ENCODE assay signal across 28 mouse cellular contexts in genomic region chr8:104365695-104366094, GRCm38 (mm10). TPM values are rescaled to one million over a fixed set of nuclear protein-coding genes. Genes with fewer than 3 reads are reported as not detected.
DNase-seq lines count a peak whose midpoint lies in the region; ATAC-seq and TF ChIP-seq lines count a peak whose summit lies in the region.
"Had no signal": no experiment of that assay in that cellular context is flagged by ENCODE, and none has a peak within 500 bp of the region (broad histone marks: within the 10 kb centered on the region; RNA-seq: fewer than 3 reads in every experiment).

No protein-coding gene starts in this region.

- no peak overlapping the region for H3K9ac ChIP-seq in kidney, embryonic 14.5 days (ENCODE audit: low read depth, low read length)
- H3K9ac ChIP-seq in midbrain, embryonic 15.5 days = no peak overlapping the region
- no peak overlapping the region for H3K9ac ChIP-seq in midbrain, embryonic 13.5 days (replicated peaks)
- H3K9ac ChIP-seq: embryonic facial prominence, embryonic 12.5 days; forebrain, postnatal 0 days; heart, embryonic 13.5 days; neural tube, embryonic 12.5 days had no signal

- H3K27me3 ChIP-seq in kidney, adult 2 months (replicated peaks; ENCODE audit: control insufficient read depth, insufficient read depth, low read length) = no peaks in the 10 kb centered on the region
- H3K27me3 ChIP-seq in kidney, embryonic 14.5 days (ENCODE audit: control insufficient read depth, insufficient read depth, low read length) = no peaks in the 10 kb centered on the region
- H3K27me3 ChIP-seq in midbrain, embryonic 15.5 days (replicated peaks) = no peaks in the 10 kb centered on the region
- no peaks in the 10 kb centered on the region for H3K27me3 ChIP-seq in midbrain, embryonic 13.5 days
- H3K27me3 ChIP-seq: embryonic facial prominence, embryonic 12.5 days; heart, embryonic 13.5 days; neural tube, embryonic 12.5 days had no signal

- peaks cover 22% of the 10 kb centered on the region; the same call in 1 of the 2 replicates for H3K4me1 ChIP-seq in kidney, adult 2 months (ENCODE audit: control insufficient read depth, insufficient read depth, low read length)
- peaks cover 29% of the 10 kb centered on the region for H3K4me1 ChIP-seq in kidney, embryonic 14.5 days (ENCODE audit: control insufficient read depth, insufficient read depth, low read length)
- H3K4me1 ChIP-seq in midbrain, embryonic 15.5 days = peaks cover 16% of the 10 kb centered on the region
- peaks cover 19% of the 10 kb centered on the region for H3K4me1 ChIP-seq in midbrain, embryonic 13.5 days (replicated peaks)

- no peak overlapping the region for H3K4me2 ChIP-seq in kidney, embryonic 14.5 days (replicated peaks; ENCODE audit: low read depth, low read length)
- no peak overlapping the region for H3K4me2 ChIP-seq in midbrain, embryonic 15.5 days
- H3K4me2 ChIP-seq in midbrain, embryonic 13.5 days (replicated peaks) = no peak overlapping the region
- H3K4me2 ChIP-seq: embryonic facial prominence, embryonic 12.5 days; heart, embryonic 13.5 days; neural tube, embryonic 12.5 days had no signal

- H3K9me3 ChIP-seq in kidney, embryonic 14.5 days (ENCODE audit: control insufficient read depth, low read length) = no peaks in the 10 kb centered on the region
- H3K9me3 ChIP-seq in midbrain, embryonic 15.5 days = no peaks in the 10 kb centered on the region
- no peaks in the 10 kb centered on the region for H3K9me3 ChIP-seq in midbrain, embryonic 13.5 days
- H3K9me3 ChIP-seq: embryonic facial prominence, embryonic 12.5 days; heart, embryonic 13.5 days; limb, embryonic 10.5 days; megakaryocyte, embryonic 14.5 days; neural tube, embryonic 12.5 days had no signal

- ATAC-seq in kidney, embryonic 14.5 days (ENCODE audit: low FRiP score, low TSS enrichment) = no peak
- peak; percentile 13; the same call in 1 of the 2 replicates for ATAC-seq in midbrain, embryonic 15.5 days (replicated peaks)
- ATAC-seq in midbrain, embryonic 13.5 days = no peak
- ATAC-seq: forebrain, postnatal 0 days had no signal

- H3K27ac ChIP-seq in kidney, adult 2 months (ENCODE audit: insufficient read depth, low read depth, low read length) = no peak overlapping the region
- no peak overlapping the region for H3K27ac ChIP-seq in kidney, embryonic 14.5 days (ENCODE audit: low read depth, low read length)
- H3K27ac ChIP-seq in midbrain, embryonic 15.5 days = no peak overlapping the region
- H3K27ac ChIP-seq in midbrain, embryonic 13.5 days = no peak overlapping the region
- H3K27ac ChIP-seq: embryonic facial prominence, embryonic 12.5 days; heart, adult 2 months; heart, embryonic 13.5 days; limb, embryonic 10.5 days; neural tube, embryonic 12.5 days had no signal

- no peak overlapping the region for H3K4me3 ChIP-seq in kidney, adult 2 months (ENCODE audit: insufficient read depth, low read depth, low read length)
- H3K4me3 ChIP-seq in kidney, embryonic 14.5 days (ENCODE audit: low read length) = no peak overlapping the region
- H3K4me3 ChIP-seq in midbrain, embryonic 15.5 days = no peak overlapping the region
- H3K4me3 ChIP-seq in midbrain, embryonic 13.5 days (replicated peaks) = no peak overlapping the region
- H3K4me3 ChIP-seq: embryonic facial prominence, embryonic 12.5 days; heart, adult 2 months; heart, embryonic 13.5 days; limb, embryonic 10.5 days; megakaryocyte, embryonic 14.5 days; neural tube, embryonic 12.5 days had no signal

- no peak for TF ChIP-seq CTCF in kidney, adult 2 months (conservative IDR thresholded peaks at IDR 0.05; ENCODE audit: insufficient read depth, insufficient read length, low read depth, low read length)

- DNase-seq in kidney, adult 2 months = peak; percentile 66
- DNase-seq in kidney, postnatal 36 days = peak; percentile 45 to 46
- no peak for DNase-seq in lung, postnatal 25 days (ENCODE audit: low spot score)
- no peak for DNase-seq in left cerebral cortex, adult 11 months (ENCODE audit: low spot score)
- DNase-seq: adrenal gland, postnatal 36 days; cerebellum, adult 11-12 months; cerebellum, postnatal 10 days; forebrain, postnatal 0 days; gastrocnemius, postnatal 36 days; heart, adult 2 months; heart, postnatal 14 days; lung, adult 2 months; lung, postnatal 14 days; midbrain, embryonic 14.5 days; right cerebral cortex, postnatal 14 days; thymus, postnatal 14 days had no signal

- TF ChIP-seq POLR2A in kidney, adult 2 months (IDR thresholded peaks at IDR 0.05; ENCODE audit: low read depth, low read length) = no peak

- no peaks in the 10 kb centered on the region for H3K36me3 ChIP-seq in kidney, adult 2 months (ENCODE audit: control insufficient read depth, insufficient read depth, low read length)
- no peaks in the 10 kb centered on the region for H3K36me3 ChIP-seq in kidney, embryonic 14.5 days (ENCODE audit: control insufficient read depth, insufficient read depth, low read length)
- no peaks in the 10 kb centered on the region for H3K36me3 ChIP-seq in midbrain, embryonic 15.5 days (replicated peaks)
- H3K36me3 ChIP-seq in midbrain, embryonic 13.5 days = no peaks in the 10 kb centered on the region
- H3K36me3 ChIP-seq: heart, embryonic 13.5 days; limb, embryonic 10.5 days; neural tube, embryonic 12.5 days had no signal

- WGBS in kidney, adult 2 months = 35% methylated on average over 9 of the region's 9 CpGs
- 85% methylated on average over 9 of the region's 9 CpGs for WGBS in kidney, embryonic 14.5 days
- 90% methylated on average over 9 of the region's 9 CpGs for WGBS in midbrain, embryonic 15.5 days
- 90% methylated on average over 9 of the region's 9 CpGs for WGBS in midbrain, embryonic 13.5 days

RNA-seq across cellular contexts. Expression of gene Cmtm3, which starts 26.5 kb away (rescaled TPM):
- polyA plus RNA-seq in kidney, adult 2 months (2012; rRNA removed) = 53.3 and 60.4 TPM in 2 replicates
- 167 and 169 TPM in 2 replicates for polyA plus RNA-seq in kidney, embryonic 14.5 days (2014; fragmentation: Nextera tagmentation; extraction: Ambion mirVana)
- 33.2 and 37.2 TPM in 2 replicates for polyA plus RNA-seq in midbrain, embryonic 15.5 days (2015; fragmentation: Nextera tagmentation; extraction: Ambion mirVana)
- 31.4 and 34.9 TPM in 2 replicates for polyA plus RNA-seq in midbrain, embryonic 13.5 days (2015; fragmentation: Nextera tagmentation; extraction: Ambion mirVana)

RNA-seq across cellular contexts. Expression of gene Cmtm4, which starts 29.9 kb away (rescaled TPM):
- 31.4 and 32.4 TPM in 2 replicates for polyA plus RNA-seq in kidney, adult 2 months (2012; rRNA removed)
- 5.6 and 6.4 TPM in 2 replicates for polyA plus RNA-seq in kidney, embryonic 14.5 days (2014; fragmentation: Nextera tagmentation; extraction: Ambion mirVana)
- polyA plus RNA-seq in midbrain, embryonic 15.5 days (2015; fragmentation: Nextera tagmentation; extraction: Ambion mirVana) = 2.4 and 2.6 TPM in 2 replicates
- 1.8 TPM in 2 replicates for polyA plus RNA-seq in midbrain, embryonic 13.5 days (2015; fragmentation: Nextera tagmentation; extraction: Ambion mirVana)

RNA-seq across cellular contexts. Expression of gene Cmtm2b, which starts 43.7 kb away (rescaled TPM):
- polyA plus RNA-seq in kidney, adult 2 months (2012; rRNA removed) = 0.18 TPM in 1 of 2 replicates, not detected in the other
- not detected in 2 replicates for polyA plus RNA-seq in kidney, embryonic 14.5 days (2014; fragmentation: Nextera tagmentation; extraction: Ambion mirVana)
- polyA plus RNA-seq in midbrain, embryonic 15.5 days (2015; fragmentation: Nextera tagmentation; extraction: Ambion mirVana) = not detected in 2 replicates
- not detected in 2 replicates for polyA plus RNA-seq in midbrain, embryonic 13.5 days (2015; fragmentation: Nextera tagmentation; extraction: Ambion mirVana)
- polyA plus RNA-seq: embryonic facial prominence, embryonic 12.5 days; forebrain, embryonic 11.5 days; forebrain, postnatal 0 days; heart, embryonic 13.5 days; hindbrain, embryonic 11.5 days; large intestine, adult 2 months; limb, embryonic 10.5 days; liver, adult 2 months; lung, adult 2 months; midbrain, embryonic 14.5 days; neural tube, embryonic 12.5 days had no signal

RNA-seq across cellular contexts. Expression of gene Gm11020, which starts 44.3 kb away (rescaled TPM):
- not detected in 2 replicates for polyA plus RNA-seq in kidney, adult 2 months (2012; rRNA removed)
- polyA plus RNA-seq in kidney, embryonic 14.5 days (2014; fragmentation: Nextera tagmentation; extraction: Ambion mirVana) = not detected in 2 replicates
- not detected in 2 replicates for polyA plus RNA-seq in midbrain, embryonic 15.5 days (2015; fragmentation: Nextera tagmentation; extraction: Ambion mirVana)
- polyA plus RNA-seq in midbrain, embryonic 13.5 days (2015; fragmentation: Nextera tagmentation; extraction: Ambion mirVana) = not detected in 2 replicates
- polyA plus RNA-seq: embryonic facial prominence, embryonic 12.5 days; forebrain, embryonic 11.5 days; forebrain, postnatal 0 days; heart, adult 2 months; heart, embryonic 13.5 days; hindbrain, embryonic 11.5 days; large intestine, adult 2 months; limb, embryonic 10.5 days; liver, adult 2 months; lung, adult 2 months; midbrain, embryonic 14.5 days; neural tube, embryonic 12.5 days had no signal

RNA-seq across cellular contexts. Expression of gene Cmtm1, which starts 55.8 kb away (rescaled TPM):
- polyA plus RNA-seq in kidney, adult 2 months (2012; rRNA removed) = not detected in 2 replicates
- not detected in 2 replicates for polyA plus RNA-seq in kidney, embryonic 14.5 days (2014; fragmentation: Nextera tagmentation; extraction: Ambion mirVana)
- not detected in 2 replicates for polyA plus RNA-seq in midbrain, embryonic 15.5 days (2015; fragmentation: Nextera tagmentation; extraction: Ambion mirVana)
- polyA plus RNA-seq in midbrain, embryonic 13.5 days (2015; fragmentation: Nextera tagmentation; extraction: Ambion mirVana) = not detected in 2 replicates
- polyA plus RNA-seq: embryonic facial prominence, embryonic 12.5 days; forebrain, embryonic 11.5 days; forebrain, postnatal 0 days; heart, adult 2 months; heart, embryonic 13.5 days; hindbrain, embryonic 11.5 days; large intestine, adult 2 months; limb, embryonic 10.5 days; liver, adult 2 months; lung, adult 2 months; midbrain, embryonic 14.5 days; neural tube, embryonic 12.5 days had no signal

Comparison
In these comparisons a context has a peak if more than half of its experiments do, and no peak if none do; other contexts are left out.
1. DNase-seq: peak in kidney, adult 2 months (single experiment) and kidney, postnatal 36 days (2 of 2); none in lung, postnatal 25 days (single experiment) and left cerebral cortex, adult 11 months (single experiment).